Mouse (Mus musculus) G1E (cell line): ENCODE results near the gene Megf9.

Experiments
- CTCF ChIP-seq: IDR thresholded peaks from 2 replicates; pipeline ENCODE4 v1.5.1; 2012; ENCODE audit warnings: low read depth, low read length, inconsistent platforms, mixed read lengths
- GATA1 ChIP-seq: IDR thresholded peaks from 2 replicates; pipeline ENCODE4 v1.6.1; 2012; ENCODE audit warnings: borderline replicate concordance, low read length, inconsistent platforms, mixed read lengths
- TAL1 ChIP-seq: conservative IDR thresholded peaks from 2 replicates; pipeline ENCODE4 v1.6.1; 2012; ENCODE audit warnings: low read depth, low read length, inconsistent platforms, mixed read lengths

- TF ChIP-seq CTCF (no peak), TAL1 (no peak), GATA1 (no peak)
Observed at GRCm38 (mm10) chr4:70452161-70452560, 82.6 kb downstream of the Megf9 start.
